Mouse (Mus musculus) regulatory T cell (primary cell): ENCODE results near the gene Olfr723.
"Not testable (repeated sequence)": the region's sequence is repeated elsewhere in the genome, so short reads cannot be mapped to it uniquely, and the experiment has no call there.

Experiments used
- in situ Hi-C: fragments of 300-600 bp; cut with MboI, MseI; formaldehyde crosslinking; loops from one replicate; pipeline ENCODE4 v1.15.1; 2025; ENCODE audit warnings: high pct_unique_total_duplicates

Gene Olfr723

GRCm38 (mm10) chr14:49931687-49932086, at the start of gene Olfr723:
Gene Olfr723 (minus strand): TSS chr14:49931787.
- in situ Hi-C loops, result not testable (repeated sequence)

- in situ Hi-C loops, result loop anchor here (5.0 kb wide), 1 partner anchor 36 kb away; no protein-coding TSS in a partner anchor
These were observed 31.6 kb upstream of the Olfr723 start, which contains the start of gene Olfr724 for GRCm38 (mm10) chr14:49963174-49963573. Gene Olfr724 (minus strand): TSS chr14:49963274.

- in situ Hi-C loops, result no loop called here
These were observed 24.3 kb upstream of the Olfr723 start for GRCm38 (mm10) chr14:49955890-49956289.

- in situ Hi-C loops, result no loop called here
These were observed 29.7 kb downstream of the Olfr723 start, which contains the start of gene Olfr722 for GRCm38 (mm10) chr14:49901899-49902298. Gene Olfr722 (minus strand): TSS chr14:49901999.
